Mouse (Mus musculus): ENCODE measurements around the gene Dnah10. TPM values are rescaled to one million over a fixed set of nuclear protein-coding genes. Genes with fewer than 3 reads are reported as not detected.

Gene Dnah10
- polyA plus RNA-seq, 1 experiment from 2014 or later, result not detected

DNA sequence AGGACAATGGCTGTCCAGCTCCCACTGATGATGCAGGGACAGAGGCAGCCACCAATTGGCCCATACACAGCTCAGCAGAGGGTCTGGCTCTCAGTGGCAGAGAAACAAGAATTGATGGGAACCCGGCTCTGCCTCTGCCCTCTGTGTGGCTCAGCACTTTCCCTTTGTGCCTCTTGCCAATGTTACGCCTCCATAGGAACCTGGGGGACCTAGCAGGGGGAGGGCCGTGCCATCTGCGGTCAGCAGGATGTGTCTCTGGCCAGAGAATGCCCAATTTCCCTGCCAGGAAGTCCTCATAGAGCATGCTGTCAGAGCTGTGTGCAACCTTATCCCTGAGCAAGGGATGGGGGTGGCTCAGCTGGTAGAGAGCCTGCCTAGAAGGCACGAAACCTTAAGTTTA lies 89.9 kb downstream of the Dnah10 start:
- Histone ChIP-seq H3K9ac (no peak overlapping the region), H3K36me3 (no peaks in the 10 kb centered on the region), H3K4me3 (replicated peaks) (no peak overlapping the region), H3K27me3 (no peaks in the 10 kb centered on the region), H3K4me1 (replicated peaks) (no peaks in the 10 kb centered on the region), H3K4me2 (no peak overlapping the region), H3K27ac (no peak overlapping the region), H3K9me3 (replicated peaks) (no peaks in the 10 kb centered on the region)
- ATAC-seq (ENCODE audit: low read depth) (no peak), DNase-seq (no peak)
- 49% methylated on average over 5 of the region's 5 CpGs for WGBS (ENCODE audit: insufficient replicate concordance)

GRCm38 (mm10) chr5:124817050-124817449 lies 92.2 kb downstream of the Dnah10 start:
- WGBS (ENCODE audit: insufficient replicate concordance), result 69% methylated on average over 15 of the region's 15 CpGs
- no peaks in the 10 kb centered on the region for H3K36me3 ChIP-seq
- H3K9ac ChIP-seq, result no peak overlapping the region
- DNase-seq (no peak), ATAC-seq (ENCODE audit: low read depth) (no peak)
- no peaks in the 10 kb centered on the region for H3K9me3 ChIP-seq (replicated peaks)
- no peak overlapping the region for H3K4me3 ChIP-seq (replicated peaks)
- H3K4me1 ChIP-seq (replicated peaks), result no peaks in the 10 kb centered on the region
- H3K27me3 ChIP-seq, result no peaks in the 10 kb centered on the region
- no peak overlapping the region for H3K27ac ChIP-seq
- H3K4me2 ChIP-seq, result no peak overlapping the region

- DNase-seq (no peak), ATAC-seq (ENCODE audit: low read depth) (no peak)
- H3K4me1 ChIP-seq (replicated peaks), result no peaks in the 10 kb centered on the region
- no peaks in the 10 kb centered on the region for H3K36me3 ChIP-seq
- 69% methylated on average over 18 of the region's 18 CpGs for WGBS (ENCODE audit: insufficient replicate concordance)
- no peaks in the 10 kb centered on the region for H3K27me3 ChIP-seq
- H3K4me3 ChIP-seq (replicated peaks), result no peak overlapping the region
- no peaks in the 10 kb centered on the region for H3K9me3 ChIP-seq (replicated peaks)
- H3K27ac ChIP-seq, result no peak overlapping the region
- no peak overlapping the region for H3K4me2 ChIP-seq
- no peak overlapping the region for H3K9ac ChIP-seq
Observed at GRCm38 (mm10) chr5:124822128-124822894, 97.4 kb downstream of the Dnah10 start.

DNA sequence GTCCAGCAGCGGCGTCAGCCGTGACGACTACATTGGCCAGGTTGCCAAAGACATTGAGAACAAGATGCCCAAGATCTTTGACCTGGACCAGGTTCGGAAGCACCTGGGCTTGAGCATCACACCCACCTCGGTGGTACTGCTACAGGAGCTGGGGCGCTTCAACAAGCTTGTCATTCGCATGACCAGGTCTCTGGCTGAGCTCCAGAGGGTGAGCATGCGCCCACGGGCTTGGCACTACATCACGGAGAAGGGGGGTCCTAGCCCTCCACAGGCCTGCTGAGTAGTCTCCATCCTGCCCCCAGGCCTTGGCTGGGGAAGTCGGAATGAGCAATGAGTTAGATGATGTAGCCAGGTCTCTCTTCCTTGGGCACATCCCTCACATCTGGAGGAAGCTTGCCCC lies 105.4 kb downstream of the Dnah10 start:
- no peak for DNase-seq
- ATAC-seq (ENCODE audit: low read depth), result no peak
- Histone ChIP-seq H3K4me3 (replicated peaks) (no peak overlapping the region), H3K4me1 (replicated peaks) (no peaks in the 10 kb centered on the region), H3K9ac (no peak overlapping the region), H3K27ac (no peak overlapping the region), H3K27me3 (no peaks in the 10 kb centered on the region), H3K9me3 (replicated peaks) (no peaks in the 10 kb centered on the region), H3K4me2 (no peak overlapping the region), H3K36me3 (no peaks in the 10 kb centered on the region)
- WGBS (ENCODE audit: insufficient replicate concordance), result 76% methylated on average over 12 of the region's 12 CpGs

DNA sequence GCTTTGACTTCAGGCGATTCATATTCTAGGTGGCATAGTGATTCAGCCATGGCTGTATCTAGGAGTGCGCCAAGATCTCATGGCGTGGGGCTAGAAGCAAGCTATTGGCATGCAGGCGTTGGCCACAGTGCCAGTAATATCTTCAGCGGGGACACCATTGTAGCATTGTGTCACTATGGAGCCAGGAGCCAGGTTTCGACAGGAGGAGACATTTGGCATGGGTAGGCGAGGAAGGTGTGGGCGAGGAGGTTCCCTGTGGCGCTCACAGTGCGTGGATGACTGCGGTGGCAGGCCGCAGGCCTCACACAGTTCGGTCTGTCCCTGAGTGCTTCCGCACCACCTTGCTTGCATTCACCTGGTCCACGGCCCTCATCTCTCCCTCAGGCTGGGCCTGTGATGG lies 110.3 kb downstream of the Dnah10 start:
- H3K27ac ChIP-seq, result no peak overlapping the region
- no peaks in the 10 kb centered on the region for H3K36me3 ChIP-seq
- H3K27me3 ChIP-seq, result no peaks in the 10 kb centered on the region
- no peaks in the 10 kb centered on the region for H3K4me1 ChIP-seq (replicated peaks)
- no peak overlapping the region for H3K4me3 ChIP-seq (replicated peaks)
- no peak overlapping the region for H3K4me2 ChIP-seq
- ATAC-seq (ENCODE audit: low read depth), result no peak
- H3K9me3 ChIP-seq (replicated peaks), result no peaks in the 10 kb centered on the region
- H3K9ac ChIP-seq, result no peak overlapping the region
- DNase-seq, result no peak
- 87% methylated on average over 15 of the region's 15 CpGs for WGBS (ENCODE audit: insufficient replicate concordance)

DNA sequence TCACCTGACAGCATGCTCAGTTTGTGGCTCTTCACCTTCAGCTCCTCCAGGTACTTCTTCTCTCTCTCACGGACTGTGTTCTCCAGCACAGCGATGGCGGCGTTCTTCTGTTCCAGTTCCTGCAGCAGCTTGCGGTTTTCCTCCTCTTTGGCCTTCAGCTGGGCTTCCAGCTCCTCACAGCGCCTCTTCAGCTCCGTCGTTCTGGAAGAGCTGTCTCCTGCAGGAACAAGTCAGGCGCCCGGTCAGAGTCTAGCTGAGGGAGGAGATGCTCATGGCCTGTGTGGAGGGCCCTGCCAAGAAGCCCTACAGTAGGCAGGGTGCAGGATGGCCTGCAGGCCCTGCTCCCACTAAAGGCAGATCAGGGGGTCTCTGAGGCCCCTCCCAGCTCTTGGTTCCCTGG lies 111.2 kb downstream of the Dnah10 start:
- H3K9me3 ChIP-seq (replicated peaks), result no peaks in the 10 kb centered on the region
- no peak overlapping the region for H3K9ac ChIP-seq
- 72% methylated on average over 10 of the region's 10 CpGs for WGBS (ENCODE audit: insufficient replicate concordance)
- no peak overlapping the region for H3K27ac ChIP-seq
- ATAC-seq (ENCODE audit: low read depth) (no peak), DNase-seq (no peak)
- no peaks in the 10 kb centered on the region for H3K36me3 ChIP-seq
- H3K4me3 ChIP-seq (replicated peaks), result no peak overlapping the region
- H3K4me2 ChIP-seq, result no peak overlapping the region
- no peaks in the 10 kb centered on the region for H3K27me3 ChIP-seq
- H3K4me1 ChIP-seq (replicated peaks), result no peaks in the 10 kb centered on the region

DNA sequence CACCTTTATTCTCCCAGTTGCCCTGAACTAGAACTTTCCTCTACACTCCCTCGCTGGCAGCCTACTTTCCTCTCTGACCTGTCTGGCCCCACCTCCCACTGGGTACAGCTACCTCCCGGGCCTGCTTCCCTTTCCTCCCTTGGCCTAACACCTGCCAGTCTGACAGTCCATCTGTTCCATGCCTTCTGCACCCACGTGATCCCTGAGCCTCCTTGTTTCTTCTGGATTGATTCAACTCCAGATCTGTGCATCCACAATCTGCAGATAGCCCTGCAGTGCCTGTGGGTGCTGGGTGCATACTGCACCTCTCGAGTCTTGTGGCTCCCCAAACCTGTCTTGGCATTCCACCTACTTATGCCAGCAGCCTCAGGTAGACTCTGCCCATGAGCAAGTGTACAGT lies 111.7 kb downstream of the Dnah10 start:
- H3K4me3 ChIP-seq (replicated peaks), result no peak overlapping the region
- DNase-seq (no peak), ATAC-seq (ENCODE audit: low read depth) (no peak)
- no peaks in the 10 kb centered on the region for H3K36me3 ChIP-seq
- H3K4me2 ChIP-seq, result no peak overlapping the region
- 51% methylated on average over 4 of the region's 4 CpGs for WGBS (ENCODE audit: insufficient replicate concordance)
- H3K9me3 ChIP-seq (replicated peaks), result no peaks in the 10 kb centered on the region
- no peak overlapping the region for H3K9ac ChIP-seq
- H3K27ac ChIP-seq, result no peak overlapping the region
- no peaks in the 10 kb centered on the region for H3K27me3 ChIP-seq
- H3K4me1 ChIP-seq (replicated peaks), result no peaks in the 10 kb centered on the region

DNA sequence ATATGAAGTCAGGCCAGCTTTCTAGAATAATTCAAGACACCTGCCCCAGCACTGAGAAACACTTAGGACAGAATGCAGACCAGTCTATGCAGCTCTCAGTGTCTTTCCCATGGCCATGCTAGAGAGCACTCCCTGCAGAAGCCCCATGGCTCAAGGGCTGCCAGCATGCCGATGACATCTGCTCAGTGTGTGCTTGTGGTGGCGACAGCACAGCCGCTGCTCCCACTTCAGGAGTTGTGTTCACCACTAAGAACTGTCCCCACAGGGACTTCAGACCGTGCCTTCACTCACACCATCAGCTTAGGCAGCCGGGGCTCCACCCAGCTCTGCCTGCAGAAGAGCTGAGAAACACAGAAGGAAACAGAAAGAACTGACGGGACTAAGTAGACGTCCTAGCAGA lies 115.3 kb downstream of the Dnah10 start:
- H3K27me3 ChIP-seq, result no peaks in the 10 kb centered on the region
- no peak for DNase-seq
- no peak overlapping the region for H3K27ac ChIP-seq
- no peak overlapping the region for H3K4me3 ChIP-seq (replicated peaks)
- no peaks in the 10 kb centered on the region for H3K36me3 ChIP-seq
- H3K9me3 ChIP-seq (replicated peaks), result no peaks in the 10 kb centered on the region
- no peak for ATAC-seq (ENCODE audit: low read depth)
- WGBS (ENCODE audit: insufficient replicate concordance), result 54% methylated on average over 7 of the region's 7 CpGs
- no peak overlapping the region for H3K9ac ChIP-seq
- no peaks in the 10 kb centered on the region; the same call in 1 of the 2 replicates for H3K4me1 ChIP-seq (replicated peaks)
- H3K4me2 ChIP-seq, result no peak overlapping the region

GRCm38 (mm10) chr5:124840669-124841068 lies 115.8 kb downstream of the Dnah10 start:
- H3K4me1 ChIP-seq (replicated peaks), result no peaks in the 10 kb centered on the region; the same call in 1 of the 2 replicates
- DNase-seq, result no peak
- no peak overlapping the region for H3K9ac ChIP-seq
- ATAC-seq (ENCODE audit: low read depth), result no peak
- no peak overlapping the region for H3K4me2 ChIP-seq
- 66% methylated on average over 2 of the region's 2 CpGs for WGBS (ENCODE audit: insufficient replicate concordance)
- no peaks in the 10 kb centered on the region for H3K36me3 ChIP-seq
- H3K9me3 ChIP-seq (replicated peaks), result no peaks in the 10 kb centered on the region
- H3K27me3 ChIP-seq, result no peaks in the 10 kb centered on the region
- no peak overlapping the region for H3K27ac ChIP-seq
- H3K4me3 ChIP-seq (replicated peaks), result no peak overlapping the region

- Histone ChIP-seq H3K9me3 (replicated peaks) (no peaks in the 10 kb centered on the region), H3K4me1 (replicated peaks) (no peaks in the 10 kb centered on the region; the same call in 1 of the 2 replicates), H3K4me2 (no peak overlapping the region), H3K4me3 (replicated peaks) (no peak overlapping the region), H3K27ac (no peak overlapping the region), H3K9ac (no peak overlapping the region), H3K36me3 (no peaks in the 10 kb centered on the region), H3K27me3 (no peaks in the 10 kb centered on the region)
- ATAC-seq (ENCODE audit: low read depth), result no peak
- 59% methylated on average over 8 of the region's 8 CpGs for WGBS (ENCODE audit: insufficient replicate concordance)
- DNase-seq, result no peak
Observed at GRCm38 (mm10) chr5:124843386-124843785, 118.5 kb downstream of the Dnah10 start.

DNA sequence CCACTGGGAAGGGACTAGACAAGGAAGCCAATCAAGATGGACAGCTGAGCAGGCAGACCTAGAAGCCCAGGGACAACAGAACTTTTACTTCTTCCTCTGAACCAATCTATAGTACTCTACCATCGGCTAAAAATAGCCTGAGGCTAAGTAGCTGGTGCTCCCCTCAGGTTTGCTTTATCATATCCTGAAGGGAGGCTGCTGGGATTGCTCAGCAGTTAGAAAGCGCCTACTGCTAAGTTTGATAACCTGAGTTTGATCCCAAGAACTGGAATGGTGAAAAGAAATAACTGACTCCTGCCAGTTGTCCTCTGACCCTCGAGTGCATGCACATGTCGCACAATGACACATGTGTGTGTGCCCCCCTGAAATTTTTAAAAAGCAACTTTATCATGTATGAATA lies 120.0 kb downstream of the Dnah10 start:
- DNase-seq, result no peak
- Histone ChIP-seq H3K4me1 (replicated peaks) (no peaks in the 10 kb centered on the region; the same call in 1 of the 2 replicates), H3K27ac (no peak overlapping the region), H3K36me3 (no peaks in the 10 kb centered on the region), H3K9me3 (replicated peaks) (no peaks in the 10 kb centered on the region), H3K27me3 (peaks cover 6% of the 10 kb centered on the region; the same call in 1 of the 2 replicates), H3K4me3 (replicated peaks) (no peak overlapping the region), H3K4me2 (no peak overlapping the region), H3K9ac (no peak overlapping the region)
- WGBS (ENCODE audit: insufficient replicate concordance), result 14% methylated on average over 4 of the region's 4 CpGs
- no peak for ATAC-seq (ENCODE audit: low read depth)

DNA sequence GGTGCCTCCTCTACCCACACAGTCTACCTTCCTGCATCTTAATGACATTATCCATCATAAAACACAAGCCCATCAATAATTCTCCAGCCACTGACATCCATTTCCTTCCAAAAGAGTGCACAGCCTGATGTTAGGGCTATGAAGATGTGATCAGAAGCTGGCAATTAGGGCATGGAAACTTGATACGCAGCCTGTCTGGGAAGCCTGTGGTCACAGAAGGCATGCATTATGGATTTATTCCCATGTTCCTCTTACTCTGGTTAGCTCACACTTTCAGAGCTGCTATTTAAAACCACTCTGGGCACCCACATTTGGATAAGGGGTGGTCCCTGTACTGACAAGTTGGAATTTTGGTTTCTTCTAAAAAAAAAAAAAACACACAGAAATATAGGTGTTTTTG lies 122.1 kb downstream of the Dnah10 start:
- Histone ChIP-seq H3K4me1 (replicated peaks) (no peaks in the 10 kb centered on the region; the same call in 1 of the 2 replicates), H3K36me3 (no peaks in the 10 kb centered on the region), H3K27me3 (peaks cover 6% of the 10 kb centered on the region; the same call in 1 of the 2 replicates)

More for the DNA sequence above, 122.1 kb downstream of the Dnah10 start:
- Histone ChIP-seq H3K4me3 (replicated peaks) (no peak overlapping the region), H3K9ac (no peak overlapping the region), H3K27ac (no peak overlapping the region), H3K4me2 (no peak overlapping the region), H3K9me3 (replicated peaks) (no peaks in the 10 kb centered on the region)
- DNase-seq, result no peak
- 75% methylated on average over 1 of the region's 1 CpGs for WGBS (ENCODE audit: insufficient replicate concordance)
- no peak for ATAC-seq (ENCODE audit: low read depth)
